Mouse (Mus musculus) CD4-positive helper T cell, adult 2 months (primary cell): ENCODE results near the gene S1pr1.

Source experiments
- DNase-seq: peaks from one replicate; pipeline ENCODE4 v3.0.0-alpha.2; 2012; ENCODE audit warnings: low read depth, missing footprints, low spot score

Gene S1pr1

GRCm38 (mm10) chr3:115712808-115713200 lies 2.1 kb downstream of the S1pr1 start:
- peak; percentile 81 for DNase-seq

GRCm38 (mm10) chr3:115711924-115712807 lies 2.7 kb downstream of the S1pr1 start:
- peak; percentile 69 for DNase-seq

GRCm38 (mm10) chr3:115711393-115711792 lies 3.5 kb downstream of the S1pr1 start:
- peak; percentile 58 for DNase-seq

- no peak for DNase-seq
Observed at GRCm38 (mm10) chr3:115710051-115710450, 4.8 kb downstream of the S1pr1 start.

- no peak for DNase-seq
Observed at GRCm38 (mm10) chr3:115709118-115709574, 5.7 kb downstream of the S1pr1 start.

- peak; percentile 50 for DNase-seq
Observed at GRCm38 (mm10) chr3:115706736-115707135, 8.1 kb downstream of the S1pr1 start.

- DNase-seq: peak; percentile 53
Observed at GRCm38 (mm10) chr3:115704254-115704908, 10.5 kb downstream of the S1pr1 start.

GRCm38 (mm10) chr3:115703720-115704119 lies 11.2 kb downstream of the S1pr1 start:
- no peak for DNase-seq

- no peak for DNase-seq
Observed at GRCm38 (mm10) chr3:115702089-115702488, 12.8 kb downstream of the S1pr1 start.

GRCm38 (mm10) chr3:115695194-115695891 lies 19.5 kb downstream of the S1pr1 start:
- peak; percentile 51 for DNase-seq

- no peak for DNase-seq
Observed at GRCm38 (mm10) chr3:115694168-115694567, 20.7 kb downstream of the S1pr1 start.

GRCm38 (mm10) chr3:115693390-115693789 lies 21.5 kb downstream of the S1pr1 start:
- DNase-seq: peak; percentile 55

GRCm38 (mm10) chr3:115692857-115693256 lies 22.0 kb downstream of the S1pr1 start:
- DNase-seq: no peak

- peak; percentile 69 for DNase-seq
Observed at GRCm38 (mm10) chr3:115692384-115692783, 22.5 kb downstream of the S1pr1 start.

GRCm38 (mm10) chr3:115689920-115690319 lies 25.0 kb downstream of the S1pr1 start:
- DNase-seq: no peak

GRCm38 (mm10) chr3:115689352-115689751 lies 25.5 kb downstream of the S1pr1 start:
- peak; percentile 71 for DNase-seq

- no peak for DNase-seq
Observed at GRCm38 (mm10) chr3:115687821-115688220, 27.1 kb downstream of the S1pr1 start.

- peak; percentile 94 for DNase-seq
Observed at GRCm38 (mm10) chr3:115682328-115683088, 32.4 kb downstream of the S1pr1 start.

- DNase-seq: no peak
Observed at GRCm38 (mm10) chr3:115681184-115681583, 33.7 kb downstream of the S1pr1 start.

GRCm38 (mm10) chr3:115679022-115679421 lies 35.9 kb downstream of the S1pr1 start:
- no peak for DNase-seq
